Mouse (Mus musculus) lung, postnatal 0 days (tissue): Measurements from ENCODE around the gene Tsc2. TPM values are rescaled to one million over a fixed set of nuclear protein-coding genes. Genes with fewer than 3 reads are reported as not detected.

Source experiments
- ATAC-seq: fragments of 200-750 bp; cut with Nextera tagmentation; 2 replicates; pipeline ENCODE4 v1.8.0; 2017; ENCODE audit warnings: moderate library complexity
- DNase-seq: peaks from one replicate; pipeline ENCODE4 v3.0.0-alpha.2; 2016; ENCODE audit warnings: low spot score
- H3K27ac ChIP-seq: fragments of 300-500 bp; sonication (generic); 2 replicates; pipeline ENCODE4 v1.5.1; 2014; ENCODE audit warnings: antibody characterized with exemption, mild to moderate bottlenecking, low read length, mixed read lengths
- H3K27me3 ChIP-seq: fragments of 300-500 bp; sonication (generic); replicated peaks from 2 replicates; pipeline ENCODE4 v1.6.1; 2014; ENCODE audit warnings: low read length, mixed read lengths; ENCODE audit not compliant: insufficient read depth
- H3K36me3 ChIP-seq: fragments of 300-500 bp; sonication (generic); 2 replicates; pipeline ENCODE4 v1.6.1; 2014; ENCODE audit warnings: low read length, mixed read lengths; ENCODE audit not compliant: insufficient read depth
- H3K4me1 ChIP-seq: fragments of 300-500 bp; sonication (generic); 2 replicates; pipeline ENCODE4 v1.6.1; 2014; ENCODE audit warnings: antibody characterized with exemption, low read depth, low read length, mixed read lengths; ENCODE audit not compliant: insufficient read depth
- H3K4me2 ChIP-seq: fragments of 300-500 bp; sonication (generic); replicated peaks from 2 replicates; pipeline ENCODE4 v1.6.1; 2014; ENCODE audit warnings: low read depth, mild to moderate bottlenecking, low read length, moderate library complexity, mixed read lengths
- H3K4me3 ChIP-seq: fragments of 300-500 bp; sonication (generic); 2 replicates; pipeline ENCODE4 v1.5.1; 2014; ENCODE audit warnings: low read depth, low read length
- H3K9ac ChIP-seq: fragments of 300-500 bp; sonication (generic); replicated peaks from 2 replicates; pipeline ENCODE4 v1.6.1; 2014; ENCODE audit warnings: low read depth, mild to moderate bottlenecking
- H3K9me3 ChIP-seq: fragments of 300-500 bp; sonication (generic); 2 replicates; pipeline ENCODE4 v1.6.1; 2016; ENCODE audit warnings: low read length, mixed read lengths
- CTCF ChIP-seq: IDR thresholded peaks from 2 replicates; pipeline ENCODE4 v1.5.1; 2016; ENCODE audit warnings: antibody characterized with exemption, mild to moderate bottlenecking
- EP300 ChIP-seq: IDR thresholded peaks from 2 replicates; pipeline ENCODE4 v1.6.1; 2016; ENCODE audit warnings: antibody characterized with exemption, mild to moderate bottlenecking, control low read depth
- WGBS: fragments of 180-500 bp; shearing (Covaris S2); extraction: QIAGEN DNeasy Blood & Tissue Kit; methylation state at CpG from one replicate; pipeline ENCODE4 v1.1.7; 2014; 5-methylcytosine and 5-hydroxymethylcytosine counted together
- polyA plus RNA-seq: library from polyadenylated mRNA; unstranded; fragments of >200 nt; fragmentation: Nextera tagmentation; extraction: Ambion mirVana; gene quantifications from 2 replicates; pipeline ENCODE4 v1.2.1, GENCODE M21; 2015

The Tsc2 gene
- polyA plus RNA-seq: 31.7 and 32.8 TPM in 2 replicates

GRCm38 (mm10) chr17:24632167-24632812, at the start of gene Tsc2, which contains the start of gene Nthl1:
Tsc2 (minus strand) TSS chr17:24632630.
Nthl1 (plus strand) TSS chr17:24632680.
- Histone ChIP-seq H3K4me3 (peak within 1 kb of the TSS; percentile 66), H3K9ac (peak within 1 kb of the TSS; percentile 72), H3K27me3 (no peaks in the 10 kb centered on the region), H3K27ac (peak within 1 kb of the TSS; percentile 97), H3K9me3 (no peaks in the 10 kb centered on the region), H3K4me2 (peak within 1 kb of the TSS; percentile 95), H3K4me1 (peaks cover 37% of the 10 kb centered on the region), H3K36me3 (peaks cover 15% of the 10 kb centered on the region)
- ATAC-seq (peak; percentile 70), DNase-seq (peak; percentile 92)
- WGBS: 1% methylated on average over 50 of the region's 51 CpGs
- TF ChIP-seq EP300 (no peak), CTCF (no peak)

- Histone ChIP-seq H3K9me3 (no peaks in the 10 kb centered on the region), H3K4me3 (no peak overlapping the region), H3K9ac (no peak overlapping the region), H3K27me3 (no peaks in the 10 kb centered on the region), H3K36me3 (peaks cover 21% of the 10 kb centered on the region; the same call in 1 of the 2 replicates), H3K4me1 (no peaks in the 10 kb centered on the region), H3K4me2 (no peak overlapping the region), H3K27ac (no peak overlapping the region)
- no peak for TF ChIP-seq CTCF
- TF ChIP-seq EP300: no peak
- no peak for DNase-seq
- 88% methylated on average over 24 of the region's 24 CpGs for WGBS
- no peak for ATAC-seq
These were observed 45.2 kb upstream of the Tsc2 start for GRCm38 (mm10) chr17:24677500-24678080.

GRCm38 (mm10) chr17:24676877-24677276, 44.4 kb upstream of the Tsc2 start:
- TF ChIP-seq EP300: no peak
- TF ChIP-seq CTCF: no peak
- Histone ChIP-seq H3K9me3 (no peaks in the 10 kb centered on the region), H3K4me1 (no peaks in the 10 kb centered on the region), H3K4me2 (no peak overlapping the region), H3K27me3 (no peaks in the 10 kb centered on the region), H3K36me3 (peaks cover 21% of the 10 kb centered on the region; the same call in 1 of the 2 replicates), H3K9ac (no peak overlapping the region), H3K4me3 (no peak overlapping the region), H3K27ac (no peak overlapping the region)
- DNase-seq (no peak), ATAC-seq (no peak)
- WGBS: 96% methylated on average over 5 of the region's 5 CpGs

DNA sequence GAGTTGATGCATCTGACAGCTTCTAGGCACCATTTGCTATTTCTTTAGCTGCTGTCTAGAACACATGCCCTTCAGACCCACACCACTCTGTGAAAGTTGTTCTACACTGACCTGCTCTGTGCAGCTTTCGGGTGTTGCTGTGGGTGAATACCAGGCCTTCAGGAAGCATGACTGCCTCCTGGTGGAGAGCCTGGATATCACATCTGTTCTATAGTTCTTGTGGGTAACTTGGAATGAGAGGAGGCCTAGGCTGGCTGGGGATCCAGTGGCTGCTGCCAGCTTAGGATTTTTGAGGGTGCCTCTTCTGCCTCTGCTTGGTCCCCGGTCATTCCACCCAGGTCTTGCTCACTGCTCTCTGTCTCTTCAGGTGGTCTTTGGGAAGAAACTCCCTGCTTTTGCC, 43.8 kb upstream of the Tsc2 start:
- H3K9me3 ChIP-seq: no peaks in the 10 kb centered on the region
- DNase-seq (peak; percentile 82), ATAC-seq (peak; percentile 52; the same call in 1 of the 2 replicates)
- H3K4me3 ChIP-seq: no peak overlapping the region
- peaks cover 4% of the 10 kb centered on the region; the same call in 1 of the 2 replicates for H3K4me1 ChIP-seq
- WGBS: 59% methylated on average over 2 of the region's 2 CpGs
- no peaks in the 10 kb centered on the region for H3K27me3 ChIP-seq
- TF ChIP-seq EP300 (no peak), CTCF (peak; percentile 87)
- no peak overlapping the region for H3K27ac ChIP-seq
- H3K9ac ChIP-seq: no peak overlapping the region
- peaks cover 21% of the 10 kb centered on the region; the same call in 1 of the 2 replicates for H3K36me3 ChIP-seq
- no peak overlapping the region for H3K4me2 ChIP-seq

GRCm38 (mm10) chr17:24674277-24674676, 41.8 kb upstream of the Tsc2 start:
- TF ChIP-seq CTCF (no peak), EP300 (no peak)
- Histone ChIP-seq H3K9me3 (no peaks in the 10 kb centered on the region), H3K36me3 (peaks cover 10% of the 10 kb centered on the region; the same call in 1 of the 2 replicates), H3K9ac (no peak overlapping the region), H3K4me1 (peaks cover 13% of the 10 kb centered on the region; the same call in 1 of the 2 replicates), H3K27me3 (no peaks in the 10 kb centered on the region), H3K4me3 (no peak overlapping the region), H3K27ac (no peak overlapping the region), H3K4me2 (no peak overlapping the region)
- ATAC-seq: no peak
- DNase-seq: no peak
- 64% methylated on average over 7 of the region's 7 CpGs for WGBS

DNA sequence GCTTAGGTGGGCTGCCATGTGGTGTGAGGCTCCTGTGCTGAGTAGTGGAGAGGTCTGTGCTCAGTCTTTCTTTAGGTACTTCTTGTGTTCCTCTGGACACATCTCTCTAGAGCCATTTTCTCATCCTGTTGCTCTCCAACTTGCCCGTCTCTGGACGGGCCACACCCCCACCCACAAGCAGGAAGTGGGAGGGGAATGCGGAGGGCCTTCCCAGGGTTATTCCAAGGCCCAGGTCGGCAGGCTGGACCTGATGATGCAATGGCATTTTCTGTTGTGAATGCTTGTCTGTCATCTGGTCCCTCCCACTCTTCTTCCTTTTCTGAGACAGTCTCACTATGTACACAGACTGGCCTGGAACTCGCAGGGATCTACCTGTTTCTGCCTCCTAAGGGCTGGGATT, 39.7 kb upstream of the Tsc2 start:
- 5% methylated on average over 5 of the region's 5 CpGs for WGBS
- Histone ChIP-seq H3K4me3 (no peak overlapping the region), H3K9ac (no peak overlapping the region), H3K36me3 (no peaks in the 10 kb centered on the region), H3K27me3 (no peaks in the 10 kb centered on the region), H3K9me3 (no peaks in the 10 kb centered on the region), H3K4me1 (peaks cover 17% of the 10 kb centered on the region; the same call in 1 of the 2 replicates), H3K4me2 (0 out of 2 replicates have a peak overlapping the region, but pooled peaks have one; percentile 14), H3K27ac (no peak overlapping the region)
- peak; percentile 91 for DNase-seq
- TF ChIP-seq CTCF: no peak
- no peak for TF ChIP-seq EP300
- peak; percentile 32 for ATAC-seq
